Mouse (Mus musculus) small intestine, adult 2 months (tissue): ENCODE measurements around the gene Acbd5.

Experiments used
- CTCF ChIP-seq: fragments of 200-500 bp; IDR thresholded peaks from 2 replicates; pipeline ENCODE4 v1.5.1; 2012; ENCODE audit warnings: low read depth, mild to moderate bottlenecking, control low read depth, inconsistent platforms, low read length, moderate library complexity, mixed read lengths; ENCODE audit not compliant: insufficient replicate concordance, insufficient read length; ENCODE audit errors: extremely low read depth
- POLR2A ChIP-seq: fragments of 200-500 bp; IDR thresholded peaks from 2 replicates; pipeline ENCODE4 v1.6.1; 2012; ENCODE audit warnings: low read depth, mild to moderate bottlenecking, control low read depth, inconsistent platforms, low read length, moderate library complexity

DNA sequence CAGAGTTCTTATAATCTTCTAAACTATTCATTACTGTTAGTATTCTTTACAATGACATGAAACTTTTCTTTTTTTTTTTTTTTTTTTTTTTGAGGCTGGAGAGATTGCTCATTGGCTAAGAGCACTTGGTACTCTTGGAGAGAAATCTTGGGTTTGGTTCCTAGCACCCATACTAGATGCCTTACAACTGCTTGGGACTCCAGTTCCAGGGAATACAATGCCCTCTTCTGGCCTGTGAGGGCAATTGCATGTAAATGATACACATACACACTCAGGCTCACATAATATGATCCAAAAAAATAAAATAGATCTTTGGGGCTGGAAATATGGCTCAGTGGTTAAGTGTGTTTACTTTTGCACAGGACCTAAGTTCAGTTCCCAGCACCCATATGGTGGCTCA, 8.8 kb downstream of the Acbd5 start:
- TF ChIP-seq CTCF = no peak
- no peak for TF ChIP-seq POLR2A
